Mouse (Mus musculus): ENCODE measurements around the gene Cdhr2. TPM values are rescaled to one million over a fixed set of nuclear protein-coding genes. Genes with fewer than 3 reads are reported as not detected.
A peak's percentile ranks its signal among the peaks of the same experiment; 100 is the strongest.

Gene Cdhr2
- total RNA-seq, 2 experiments from 2014 or later: not detected

- DNase-seq: peak; percentile 43 to 45
- intact Hi-C loops (cut with DNase I): no loop called here
Measured at GRCm38 (mm10) chr13:54749061-54749863, 48.0 kb downstream of the Cdhr2 start.

- DNase-seq: no peak
- intact Hi-C loops (cut with DNase I): no loop called here
Measured at GRCm38 (mm10) chr13:54749864-54750411, 48.7 kb downstream of the Cdhr2 start, which contains the start of gene Gprin1. TSS of gene Gprin1 (minus strand) at chr13:54749874.

- DNase-seq: peak; percentile 43 to 61
- intact Hi-C loops (cut with DNase I): no loop called here
Measured at GRCm38 (mm10) chr13:54750699-54751098, 49.4 kb downstream of the Cdhr2 start.

GRCm38 (mm10) chr13:54752656-54753055 is 51.4 kb downstream of the Cdhr2 start:
- no peak for DNase-seq
- intact Hi-C loops (cut with DNase I): no loop called here

GRCm38 (mm10) chr13:54753733-54754132 is 52.5 kb downstream of the Cdhr2 start:
- no peak for DNase-seq
- intact Hi-C loops (cut with DNase I): no loop called here

GRCm38 (mm10) chr13:54754169-54755080 is 53.2 kb downstream of the Cdhr2 start:
- intact Hi-C loops (cut with DNase I): no loop called here
- DNase-seq: no peak

GRCm38 (mm10) chr13:54755201-54755830 is 54.1 kb downstream of the Cdhr2 start:
- intact Hi-C loops (cut with DNase I): no loop called here
- no peak for DNase-seq

- intact Hi-C loops (cut with DNase I): no loop called here
Measured at GRCm38 (mm10) chr13:54756156-54756712, 55.0 kb downstream of the Cdhr2 start.

GRCm38 (mm10) chr13:54757093-54757830 is 56.0 kb downstream of the Cdhr2 start:
- intact Hi-C loops (cut with DNase I): no loop called here
- DNase-seq: no peak

More at GRCm38 (mm10) chr13:54756156-54756712, 55.0 kb downstream of the Cdhr2 start:
- DNase-seq: no peak

GRCm38 (mm10) chr13:54758045-54758755 is 56.9 kb downstream of the Cdhr2 start:
- peak; percentile 60 to 79 for DNase-seq
- intact Hi-C loops (cut with DNase I): no loop called here

GRCm38 (mm10) chr13:54758756-54759470 is 57.7 kb downstream of the Cdhr2 start:
- intact Hi-C loops (cut with DNase I): no loop called here
- no peak for DNase-seq

- intact Hi-C loops (cut with DNase I): no loop called here
- no peak for DNase-seq
Measured at GRCm38 (mm10) chr13:54759496-54759895, 58.2 kb downstream of the Cdhr2 start.

- no peak for DNase-seq
- intact Hi-C loops (cut with DNase I): no loop called here
Measured at GRCm38 (mm10) chr13:54760164-54760795, 59.0 kb downstream of the Cdhr2 start.

- no peak for DNase-seq
- intact Hi-C loops (cut with DNase I): no loop called here
Measured at GRCm38 (mm10) chr13:54760906-54761305, 59.6 kb downstream of the Cdhr2 start.

GRCm38 (mm10) chr13:54765281-54766191 is 64.3 kb downstream of the Cdhr2 start:
- intact Hi-C loops (cut with DNase I): loop anchor here (1.0 kb wide), 1 partner anchor 48 kb away; no protein-coding TSS in a partner anchor
- no peak for DNase-seq

GRCm38 (mm10) chr13:54766192-54766768 is 65.0 kb downstream of the Cdhr2 start, which contains the start of gene Sncb:
TSS of gene Sncb (minus strand) at chr13:54766595.
- DNase-seq: peak; percentile 47 to 68

More at GRCm38 (mm10) chr13:54766192-54766768, 65.0 kb downstream of the Cdhr2 start, which contains the start of gene Sncb:
- intact Hi-C loops (cut with DNase I): loop anchor here (1.0 kb wide), 1 partner anchor 49 kb away; no protein-coding TSS in a partner anchor

Data from heart, postnatal 14 days (tissue).